Mouse (Mus musculus) hindbrain, embryonic 12.5 days (tissue): ENCODE data around the gene Tm4sf20. TPM values are rescaled to one million over a fixed set of nuclear protein-coding genes. Genes with fewer than 3 reads are reported as not detected.
A peak's percentile ranks its signal among the peaks of the same experiment; 100 is the strongest.

Source experiments
- ATAC-seq: fragments of 200-750 bp; cut with Nextera tagmentation; 2 replicates; pipeline ENCODE4 v1.8.0; 2017; ENCODE audit warnings: moderate TSS enrichment; ENCODE audit not compliant: low FRiP score
- H3K27ac ChIP-seq: fragments of 300-500 bp; sonication (generic); 2 replicates; pipeline ENCODE4 v1.5.1; 2016; ENCODE audit warnings: mild to moderate bottlenecking
- H3K27me3 ChIP-seq: fragments of 300-500 bp; sonication (generic); 2 replicates; pipeline ENCODE4 v1.6.1; 2016; ENCODE audit warnings: mild to moderate bottlenecking
- H3K36me3 ChIP-seq: fragments of 300-500 bp; sonication (generic); 2 replicates; pipeline ENCODE4 v1.6.1; 2016; ENCODE audit warnings: mild to moderate bottlenecking
- H3K4me1 ChIP-seq: fragments of 300-500 bp; sonication (generic); 2 replicates; pipeline ENCODE4 v1.6.1; 2016
- H3K4me2 ChIP-seq: fragments of 300-500 bp; sonication (generic); replicated peaks from 2 replicates; pipeline ENCODE4 v1.6.1; 2016; ENCODE audit warnings: mild to moderate bottlenecking
- H3K4me3 ChIP-seq: fragments of 300-500 bp; sonication (generic); 2 replicates; pipeline ENCODE4 v1.5.1; 2016; ENCODE audit warnings: mild to moderate bottlenecking
- H3K9ac ChIP-seq: fragments of 300-500 bp; sonication (generic); 2 replicates; pipeline ENCODE4 v1.6.1; 2016; ENCODE audit warnings: mild to moderate bottlenecking, moderate library complexity
- H3K9me3 ChIP-seq: fragments of 300-500 bp; sonication (generic); replicated peaks from 2 replicates; pipeline ENCODE4 v1.6.1; 2016; ENCODE audit warnings: mild to moderate bottlenecking
- WGBS: fragments of 180-500 bp; shearing (Covaris S2); methylation state at CpG from one replicate; pipeline ENCODE4 v1.1.7; 2016; 5-methylcytosine and 5-hydroxymethylcytosine counted together
- polyA plus RNA-seq: library from polyadenylated mRNA; unstranded; fragments of >200 nt; fragmentation: Nextera tagmentation; extraction: Ambion mirVana; gene quantifications from 2 replicates; pipeline ENCODE4 v1.2.1, GENCODE M21; 2016

The Tm4sf20 gene
- polyA plus RNA-seq, 1 experiment from 2014 or later, result not detected

DNA sequence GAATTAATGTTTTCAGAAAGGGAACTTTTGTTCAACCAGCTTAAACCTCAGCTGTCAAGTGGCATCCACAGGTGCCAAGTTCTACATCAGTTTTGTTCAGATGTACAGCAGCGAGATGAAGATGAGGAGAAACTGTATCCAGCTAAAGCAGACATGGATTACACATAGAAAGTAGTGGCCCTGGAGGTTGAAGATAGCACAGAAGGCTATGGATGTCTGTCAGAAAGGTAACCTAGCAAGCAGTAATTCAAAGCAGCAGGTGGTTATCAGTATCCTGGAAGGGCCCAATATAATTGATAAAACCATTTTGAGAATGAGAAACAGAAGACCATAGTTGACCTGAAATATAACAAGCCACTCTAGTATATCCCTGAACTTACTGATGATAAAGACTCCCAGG, 34.9 kb downstream of the Tm4sf20 start:
- H3K27ac ChIP-seq, result no peak overlapping the region
- H3K4me3 ChIP-seq, result no peak overlapping the region
- H3K36me3 ChIP-seq, result peaks cover 70% of the 10 kb centered on the region
- no peaks in the 10 kb centered on the region for H3K27me3 ChIP-seq
- H3K9me3 ChIP-seq, result no peaks in the 10 kb centered on the region
- no peak overlapping the region for H3K4me2 ChIP-seq
- no peak for ATAC-seq
- WGBS, result 100% methylated on average over 1 of the region's 1 CpGs
- H3K9ac ChIP-seq, result no peak overlapping the region
- no peaks in the 10 kb centered on the region for H3K4me1 ChIP-seq

DNA sequence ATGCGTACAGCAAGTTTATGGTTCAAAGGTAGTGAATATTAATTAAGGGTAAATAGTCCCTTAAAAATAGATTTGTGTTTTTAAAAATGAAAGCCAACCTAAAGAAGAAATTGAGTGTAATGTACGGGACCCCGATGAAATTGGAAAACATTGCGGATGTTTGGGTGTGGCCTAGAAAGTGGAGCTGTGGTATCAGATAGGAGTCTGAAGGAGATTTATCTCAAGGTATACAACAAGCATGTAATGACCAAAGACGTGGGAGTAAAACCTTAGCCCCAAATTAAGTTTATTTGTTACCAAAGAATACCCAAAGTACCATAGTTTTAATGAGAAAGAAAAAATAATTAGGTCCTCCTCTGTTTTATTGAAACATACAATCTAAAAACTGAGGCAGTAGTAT, 41.8 kb downstream of the Tm4sf20 start:
- Histone ChIP-seq H3K36me3 (peaks cover 26% of the 10 kb centered on the region), H3K4me2 (no peak overlapping the region), H3K27me3 (peaks cover 7% of the 10 kb centered on the region), H3K27ac (no peak overlapping the region), H3K9me3 (no peaks in the 10 kb centered on the region), H3K9ac (no peak overlapping the region), H3K4me1 (peaks cover 12% of the 10 kb centered on the region), H3K4me3 (no peak overlapping the region)
- ATAC-seq, result no peak
- 92% methylated on average over 5 of the region's 5 CpGs for WGBS

DNA sequence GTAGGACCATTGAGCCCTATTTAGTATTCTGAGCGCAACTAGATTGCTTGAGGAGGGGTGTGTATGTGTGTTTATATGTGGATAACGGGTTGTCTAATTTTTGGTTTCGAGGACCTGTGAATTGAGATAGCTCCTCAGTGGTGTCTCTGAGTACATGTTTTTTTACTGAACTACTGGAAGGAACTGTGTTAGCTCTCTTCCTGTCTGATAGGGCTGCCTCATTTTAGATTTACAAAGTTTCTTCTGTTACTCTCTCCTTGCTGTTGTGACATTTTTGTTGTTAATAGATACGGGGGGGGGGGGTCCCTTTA, 42.4 kb downstream of the Tm4sf20 start:
- peak overlapping the region; percentile 69 for H3K4me3 ChIP-seq
- no peak for ATAC-seq
- H3K4me1 ChIP-seq, result peaks cover 12% of the 10 kb centered on the region
- peak overlapping the region; percentile 84 for H3K9ac ChIP-seq
- H3K9me3 ChIP-seq, result no peaks in the 10 kb centered on the region
- 65% methylated on average over 4 of the region's 4 CpGs for WGBS
- peaks cover 13% of the 10 kb centered on the region for H3K27me3 ChIP-seq
- peaks cover 20% of the 10 kb centered on the region for H3K36me3 ChIP-seq
- H3K27ac ChIP-seq, result no peak overlapping the region
- peak overlapping the region; percentile 88 for H3K4me2 ChIP-seq

DNA sequence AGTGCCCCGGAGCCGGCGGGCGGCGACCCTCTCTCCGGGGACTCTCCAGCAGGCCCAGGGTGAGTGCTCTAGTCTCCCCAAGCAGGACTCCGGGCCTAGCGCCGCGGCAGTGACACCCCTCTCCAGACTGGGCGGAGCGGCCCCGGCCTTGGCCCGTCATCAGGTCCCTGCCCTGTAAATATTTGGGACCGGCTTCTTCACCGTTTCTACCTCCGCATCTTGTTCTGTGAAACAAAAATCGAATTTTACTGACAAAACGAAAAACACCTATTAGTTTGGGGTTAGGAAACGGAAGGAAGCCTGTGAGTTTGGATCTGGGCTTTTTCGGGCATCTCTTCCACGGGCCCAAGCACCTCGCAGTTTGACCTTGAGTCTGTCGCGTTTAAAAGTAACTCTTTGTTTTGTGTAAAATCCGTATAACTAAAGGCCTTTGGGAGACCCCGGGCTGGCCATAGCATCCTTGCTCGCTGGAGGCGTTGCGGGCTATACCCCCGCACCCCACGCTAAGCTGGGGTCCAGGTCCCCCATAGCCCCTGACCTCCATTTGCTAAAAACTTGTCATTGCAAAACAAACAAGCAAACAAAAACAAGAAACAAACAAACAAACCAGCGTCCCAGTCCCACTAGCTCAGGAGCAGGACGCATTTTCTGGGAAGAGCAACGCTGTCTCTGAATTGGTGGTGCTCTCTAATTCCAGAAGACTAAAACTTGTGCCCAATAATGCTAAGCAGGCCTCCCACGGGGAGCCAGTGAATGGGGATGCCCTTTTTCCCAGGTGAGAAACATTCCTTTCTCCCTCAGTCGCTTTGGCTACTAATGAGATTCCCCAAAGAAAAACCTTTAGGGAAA, 43.0 kb downstream of the Tm4sf20 start:
- Histone ChIP-seq H3K4me1 (peaks cover 12% of the 10 kb centered on the region), H3K4me2 (peak overlapping the region; percentile 88), H3K4me3 (peak overlapping the region; percentile 69), H3K36me3 (peaks cover 15% of the 10 kb centered on the region), H3K27ac (peak overlapping the region; percentile 50), H3K9ac (peak overlapping the region; percentile 84), H3K27me3 (peaks cover 13% of the 10 kb centered on the region), H3K9me3 (no peaks in the 10 kb centered on the region)
- 2% methylated on average over 37 of the region's 37 CpGs for WGBS
- ATAC-seq, result peak; percentile 99

DNA sequence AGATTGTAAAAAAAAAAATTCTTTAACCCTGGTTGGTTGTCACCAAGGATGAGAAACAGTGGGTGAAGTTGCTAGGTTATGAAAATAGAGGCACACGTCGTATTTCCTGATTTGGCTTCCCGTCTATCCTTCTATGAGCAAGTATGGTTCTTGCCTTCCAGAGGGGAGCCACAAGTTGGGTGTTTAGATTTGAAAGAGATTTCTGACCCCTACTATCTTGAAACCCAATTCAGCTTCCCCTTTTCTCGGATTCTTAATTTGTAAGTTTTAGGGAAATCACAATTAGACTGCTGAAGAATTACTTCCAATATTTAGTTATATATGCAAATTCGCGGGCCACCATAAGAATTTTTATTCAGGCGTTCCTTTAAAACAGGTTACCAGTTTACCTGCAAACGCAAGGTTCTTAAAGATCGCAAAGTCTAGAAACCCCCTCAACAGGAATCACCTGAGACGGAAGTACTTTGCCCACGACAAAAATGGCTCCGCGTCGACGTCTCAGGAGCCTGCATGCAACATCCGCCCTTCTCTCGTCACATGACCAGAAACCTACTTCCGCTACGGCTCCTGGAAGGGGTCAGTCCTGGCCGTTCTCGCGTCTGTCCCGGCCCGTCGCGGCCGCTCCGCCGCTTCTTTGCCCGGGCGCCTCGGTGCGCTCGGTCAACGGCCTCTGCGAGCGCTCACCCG, 43.8 kb downstream of the Tm4sf20 start, which contains the start of gene Mff:
TSS of gene Mff (plus strand) at position 552 of the 687 bp plus-strand sequence.
- Histone ChIP-seq H3K4me3 (peak within 1 kb of the TSS; percentile 69), H3K27me3 (peaks cover 17% of the 10 kb centered on the region), H3K4me1 (peaks cover 12% of the 10 kb centered on the region), H3K9ac (peak within 1 kb of the TSS; percentile 84), H3K27ac (peak within 1 kb of the TSS; percentile 50), H3K4me2 (peak within 1 kb of the TSS; percentile 88), H3K36me3 (peaks cover 9% of the 10 kb centered on the region), H3K9me3 (no peaks in the 10 kb centered on the region)
- peak; percentile 99 for ATAC-seq
- 10% methylated on average over 38 of the region's 38 CpGs for WGBS

DNA sequence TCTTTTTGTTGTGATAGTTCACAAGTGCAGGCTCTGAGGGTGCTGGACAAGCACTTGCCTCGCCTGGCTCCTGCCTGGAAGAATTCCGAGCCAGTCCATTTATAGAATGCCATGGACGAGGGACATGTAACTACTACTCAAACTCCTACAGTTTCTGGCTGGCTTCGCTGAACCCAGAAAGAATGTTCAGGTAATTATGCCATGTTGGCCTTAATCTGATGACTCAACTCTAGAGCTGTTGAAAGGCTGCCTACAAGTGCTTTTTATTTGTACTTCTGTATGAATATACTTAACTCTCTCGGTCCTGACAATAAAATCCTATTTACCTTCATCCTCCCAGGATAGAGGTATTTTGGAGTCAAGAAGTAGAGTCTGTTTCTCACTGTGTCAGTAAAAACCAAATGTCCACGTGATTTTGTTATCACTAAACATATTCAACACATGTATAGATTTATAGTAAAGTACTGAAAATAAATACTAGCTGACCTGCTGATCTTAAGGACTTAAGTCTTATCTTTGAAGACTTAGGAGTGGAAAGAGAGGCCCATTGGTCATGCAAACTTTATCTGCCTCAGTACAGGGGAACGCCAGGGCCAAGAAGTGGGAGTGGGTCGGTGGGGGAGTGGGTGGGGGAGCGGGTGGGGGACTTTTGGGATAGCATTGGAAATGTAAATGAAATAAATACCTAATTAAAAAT, 50.3 kb downstream of the Tm4sf20 start:
- ATAC-seq, result no peak
- Histone ChIP-seq H3K9me3 (no peaks in the 10 kb centered on the region), H3K27me3 (peaks cover 17% of the 10 kb centered on the region), H3K9ac (no peak overlapping the region), H3K36me3 (no peaks in the 10 kb centered on the region), H3K4me1 (no peaks in the 10 kb centered on the region), H3K27ac (no peak overlapping the region), H3K4me2 (no peak overlapping the region), H3K4me3 (no peak overlapping the region)
- WGBS, result 81% methylated on average over 9 of the region's 9 CpGs

Other genes with a start within 250 kb of the Tm4sf20 start
- 0.25 and 0.26 TPM in 2 replicates for gene Col4a4, start 181.6 kb downstream of the Tm4sf20 start, polyA plus RNA-seq
- 0.14 and 0.26 TPM in 2 replicates for gene Col4a3, start 181.5 kb downstream of the Tm4sf20 start, polyA plus RNA-seq
- 259 and 278 TPM in 2 replicates for gene Mff, start 43.6 kb downstream of the Tm4sf20 start, polyA plus RNA-seq
- gene Gm47791, start 2.8 kb upstream of the Tm4sf20 start, polyA plus RNA-seq, result not detected in 2 replicates
- gene Agfg1, start 71.0 kb upstream of the Tm4sf20 start, polyA plus RNA-seq, result 44.9 and 49.4 TPM in 2 replicates
- gene A030005L19Rik, start 144.9 kb upstream of the Tm4sf20 start, polyA plus RNA-seq, result 0.54 and 0.60 TPM in 2 replicates
- gene A030014E15Rik, start 156.5 kb upstream of the Tm4sf20 start, polyA plus RNA-seq, result not detected in 2 replicates
- gene Gm6217, start 162.9 kb upstream of the Tm4sf20 start, polyA plus RNA-seq, result not detected in 2 replicates
- not detected in 2 replicates for gene A030003K21Rik, start 174.9 kb upstream of the Tm4sf20 start, polyA plus RNA-seq
- not detected in 2 replicates for gene Gm7544, start 187.6 kb upstream of the Tm4sf20 start, polyA plus RNA-seq
- gene Gm47955, start 191.8 kb upstream of the Tm4sf20 start, polyA plus RNA-seq, result not detected in 2 replicates
- not detected in 2 replicates for gene Gm47959, start 232.1 kb upstream of the Tm4sf20 start, polyA plus RNA-seq